Mouse (Mus musculus) WW6 (cell line): Measurements from ENCODE around the gene Pdhb.
A peak's percentile ranks its signal among the peaks of the same experiment; 100 is the strongest.

Experiments used
- DNase-seq: peaks from one replicate; pipeline ENCODE4 v3.0.0-alpha.2; 2013; ENCODE audit warnings: low read depth, low spot score

The Pdhb gene

GRCm38 (mm10) chr14:8172507-8173410 is at the start of gene Pdhb:
Pdhb (minus strand) TSS chr14:8173025.
- DNase-seq = peak; percentile 94

GRCm38 (mm10) chr14:8222561-8222960 is 49.7 kb upstream of the Pdhb start:
- no peak for DNase-seq

DNA sequence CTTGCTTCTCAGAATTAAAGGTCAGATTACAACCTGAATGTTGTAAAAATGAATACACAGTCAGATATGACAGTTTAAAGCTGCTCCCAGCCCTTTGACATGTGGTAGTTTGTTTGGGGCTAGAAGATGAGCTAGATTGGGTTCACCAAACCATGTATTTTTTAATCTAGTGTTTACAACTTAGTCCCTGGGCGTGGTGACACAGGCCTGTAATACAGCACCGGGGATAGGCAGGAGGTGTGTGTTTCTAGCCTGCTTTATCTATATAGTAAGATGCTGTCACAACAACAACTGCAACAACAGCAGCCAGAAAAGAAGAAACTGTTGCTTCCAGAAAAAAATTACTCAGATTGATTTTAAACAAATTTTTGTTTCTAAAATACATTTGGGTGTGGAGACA is 48.1 kb upstream of the Pdhb start:
- DNase-seq = no peak

DNA sequence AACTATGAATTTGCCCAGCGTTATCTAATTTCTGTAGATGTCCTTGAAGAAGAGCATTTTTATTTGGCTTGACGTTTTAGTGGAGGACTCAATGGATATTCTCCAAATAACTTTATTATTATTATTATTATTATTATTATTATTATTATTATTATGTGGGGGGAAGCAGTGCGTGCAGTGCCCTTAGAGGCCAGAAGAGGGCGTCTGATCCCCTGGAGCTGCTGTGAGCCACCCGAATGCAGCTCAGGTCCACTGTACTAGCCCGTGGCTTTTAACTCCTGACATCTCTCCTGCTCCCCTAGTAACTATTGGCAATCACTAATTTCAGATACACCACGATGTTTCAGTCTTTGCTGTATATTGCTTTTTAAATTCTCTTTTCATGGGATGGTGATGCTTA is 47.5 kb upstream of the Pdhb start:
- DNase-seq = no peak

DNA sequence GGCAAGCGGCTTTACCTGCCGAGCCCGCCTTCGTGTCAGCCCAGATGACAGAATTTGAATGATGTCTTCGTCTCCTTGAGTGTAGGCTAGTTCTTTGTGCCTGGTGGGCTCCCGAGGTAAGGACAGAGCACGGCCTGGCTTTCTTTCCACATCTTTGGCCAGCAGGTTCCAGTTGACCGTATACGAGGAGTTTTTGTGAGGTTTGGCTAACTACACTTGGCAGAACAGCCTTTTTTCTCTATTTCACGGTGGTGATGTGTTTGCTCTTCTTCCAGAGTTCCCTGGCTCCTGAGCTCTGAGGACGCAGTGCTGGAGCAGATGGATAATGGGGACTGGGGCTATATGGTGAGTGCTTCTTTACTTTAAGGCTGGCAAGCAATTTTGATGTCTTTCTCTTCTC is 47.1 kb upstream of the Pdhb start:
- no peak for DNase-seq

DNA sequence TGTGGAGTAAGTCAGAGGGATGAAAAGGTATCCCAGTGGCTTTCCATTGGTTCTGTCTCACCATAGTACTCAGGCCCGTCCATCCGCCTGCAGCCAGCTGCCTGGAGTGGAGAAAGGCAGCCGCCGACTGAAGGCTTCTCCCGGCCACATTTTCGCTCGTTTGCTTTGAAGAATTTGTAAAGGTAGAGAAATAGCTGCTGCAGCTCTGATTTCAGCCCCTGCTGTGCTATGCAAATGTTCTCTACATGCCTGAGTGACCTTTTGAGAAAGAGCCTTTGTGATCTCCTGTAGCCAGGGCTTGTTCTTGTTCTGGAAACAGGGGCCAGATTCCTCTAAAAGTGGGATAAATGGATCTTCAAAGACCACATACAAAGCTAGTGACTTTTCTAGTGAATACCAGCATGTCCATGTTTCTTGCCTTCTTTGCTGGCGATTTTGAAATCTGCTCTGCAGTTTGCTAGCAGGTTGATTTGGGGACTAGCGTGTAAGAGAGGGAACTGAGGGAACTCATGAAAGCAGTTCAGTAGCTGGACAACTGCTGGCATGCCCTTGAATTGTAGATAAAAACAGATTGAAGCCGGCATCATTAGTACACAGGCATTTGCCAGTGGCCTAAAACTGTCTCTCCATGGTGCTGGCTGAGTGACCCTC is 46.0 kb upstream of the Pdhb start:
- DNase-seq = no peak

GRCm38 (mm10) chr14:8218238-8218637 is 45.4 kb upstream of the Pdhb start:
- DNase-seq = no peak

GRCm38 (mm10) chr14:8216100-8216499 is 43.3 kb upstream of the Pdhb start:
- DNase-seq = no peak

- DNase-seq = no peak
These were observed 42.5 kb upstream of the Pdhb start for GRCm38 (mm10) chr14:8215208-8215778.

GRCm38 (mm10) chr14:8214299-8215207 is 41.7 kb upstream of the Pdhb start:
- DNase-seq = no peak

GRCm38 (mm10) chr14:8213803-8214224 is 41.0 kb upstream of the Pdhb start, which contains the start of gene Kctd6:
Kctd6 (plus strand) TSS chr14:8214140.
- DNase-seq = peak; percentile 91

DNA sequence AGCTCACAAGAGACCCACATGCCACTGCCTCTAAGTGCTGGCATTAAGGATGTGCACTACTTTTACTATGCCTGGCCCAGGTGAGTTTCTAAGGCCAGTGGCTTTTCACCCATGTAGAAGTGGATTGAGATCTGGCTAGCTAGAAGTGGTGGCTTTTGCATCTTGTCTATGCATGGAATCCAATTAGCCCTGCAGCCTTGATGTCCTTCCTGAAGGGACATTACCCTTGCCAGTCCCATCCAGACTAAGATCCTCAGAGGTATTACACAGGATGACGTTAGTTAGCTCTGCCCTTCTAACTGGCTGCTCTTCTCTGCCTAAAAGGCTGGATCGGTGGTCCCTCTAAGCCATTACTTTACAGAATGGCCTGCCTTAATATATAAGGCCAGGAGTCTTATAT is 40.2 kb upstream of the Pdhb start:
- no peak for DNase-seq

DNA sequence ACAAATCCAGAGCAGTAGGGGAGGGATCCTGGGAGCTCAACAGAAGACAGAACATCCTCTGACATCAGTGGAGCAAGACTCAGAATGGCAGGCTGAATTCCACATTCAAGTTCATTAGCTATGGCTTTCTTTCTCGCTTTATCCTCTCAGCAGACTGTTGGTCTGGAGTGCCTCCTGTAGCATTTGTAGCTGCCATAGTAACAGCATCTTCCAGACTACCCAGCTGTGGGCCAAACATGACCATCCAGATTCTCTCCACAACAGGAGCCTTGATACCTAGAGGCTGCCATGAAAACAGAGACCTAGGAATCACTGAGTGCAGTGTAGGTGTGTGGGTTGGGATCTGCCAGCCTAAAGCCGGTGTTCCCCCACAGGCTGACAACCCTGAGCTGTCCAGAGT is 37.1 kb upstream of the Pdhb start:
- DNase-seq = no peak

GRCm38 (mm10) chr14:8208876-8209275 is 36.1 kb upstream of the Pdhb start:
- no peak for DNase-seq

- DNase-seq = no peak
These were observed 34.7 kb upstream of the Pdhb start for GRCm38 (mm10) chr14:8207543-8207942.

GRCm38 (mm10) chr14:8207105-8207504 is 34.3 kb upstream of the Pdhb start:
- DNase-seq = no peak

DNA sequence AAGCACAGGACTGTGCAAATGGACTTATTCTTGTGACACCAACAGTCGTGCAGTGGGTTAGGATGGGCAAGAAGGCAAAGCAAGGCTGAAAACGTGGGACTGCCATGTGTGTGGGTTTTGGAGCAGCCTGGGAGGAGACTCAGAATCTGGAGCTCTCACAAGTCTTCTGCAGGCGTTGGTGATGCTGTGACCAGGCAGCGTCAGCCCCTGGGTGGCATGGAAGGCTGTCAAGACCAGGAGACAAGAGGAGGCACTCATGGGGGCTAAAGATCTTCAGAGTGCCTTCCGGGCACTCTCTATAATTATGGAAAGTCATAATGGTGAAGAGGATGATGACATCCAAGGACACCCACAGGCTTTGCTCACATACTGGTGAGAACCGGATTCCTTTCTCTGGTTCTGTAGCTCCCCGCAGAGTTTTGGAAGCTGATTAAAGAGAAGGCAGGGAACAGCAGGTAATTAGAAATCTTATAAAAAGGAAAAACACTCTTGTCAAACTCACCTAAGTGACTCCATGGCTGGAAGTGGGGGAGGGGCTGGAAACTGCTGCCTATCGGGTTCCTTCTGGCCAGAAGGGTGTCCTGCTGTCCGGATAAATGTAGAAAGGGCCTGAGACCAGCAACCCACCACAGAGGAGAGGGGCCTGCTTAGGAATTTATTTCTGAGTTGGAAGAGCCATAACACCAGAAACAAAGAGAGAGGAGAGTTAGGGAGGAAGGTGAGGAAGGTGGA is 33.5 kb upstream of the Pdhb start:
- DNase-seq = no peak

GRCm38 (mm10) chr14:8201715-8202114 is 28.9 kb upstream of the Pdhb start:
- no peak for DNase-seq

- no peak for DNase-seq
These were observed 27.9 kb upstream of the Pdhb start for GRCm38 (mm10) chr14:8200769-8201168.

DNA sequence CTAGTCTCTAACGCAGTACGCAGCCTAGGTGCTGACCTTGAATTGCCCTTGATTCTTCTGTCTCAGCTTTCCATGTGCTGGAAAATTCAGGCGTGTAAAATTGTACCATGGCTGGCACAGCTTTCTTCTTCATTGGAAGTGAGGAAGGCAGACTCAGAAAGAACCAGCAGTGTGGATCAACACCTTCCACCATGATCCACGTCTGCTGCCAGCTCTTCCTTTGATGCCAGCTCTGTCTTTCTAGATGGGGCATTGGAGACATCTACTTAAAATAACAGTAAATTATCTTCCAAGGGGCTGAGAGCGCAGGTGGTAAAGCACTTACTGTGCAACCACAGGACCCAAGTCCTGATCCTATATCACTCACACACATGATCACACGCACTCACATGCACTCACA is 19.9 kb upstream of the Pdhb start:
- DNase-seq = no peak
